Mouse (Mus musculus) C2C12 (cell line): ENCODE results near the gene Hist1h1d. TPM values are rescaled to one million over a fixed set of nuclear protein-coding genes. Genes with fewer than 3 reads are reported as not detected.
"Not testable (repeated sequence)": the region's sequence is repeated elsewhere in the genome, so short reads cannot be mapped to it uniquely, and the experiment has no call there.

Experiments used
- H3K27me3 ChIP-seq: one replicate; pipeline ENCODE4 v1.6.1; 2011; ENCODE audit not compliant: control insufficient read depth, insufficient read depth, insufficient read length
- H3K36me3 ChIP-seq: one replicate; pipeline ENCODE4 v1.6.1; 2011; ENCODE audit not compliant: control insufficient read depth, insufficient read depth
- H3K4me3 ChIP-seq: one replicate; pipeline ENCODE4 v1.5.1; 2011; ENCODE audit warnings: mild to moderate bottlenecking, control low read depth; ENCODE audit not compliant: poor library complexity, insufficient read depth, severe bottlenecking
- H3K79me2 ChIP-seq: one replicate; pipeline ENCODE4 v1.6.1; 2011; ENCODE audit not compliant: control insufficient read depth, insufficient read depth
- H3K79me3 ChIP-seq: one replicate; pipeline ENCODE4 v1.6.1; 2011; ENCODE audit warnings: low read depth, control low read depth
- H3ac ChIP-seq: one replicate; pipeline ENCODE3; 2011; ENCODE audit warnings: low read depth; ENCODE audit not compliant: control insufficient read depth, insufficient read length
- CEBPB ChIP-seq: IDR thresholded peaks from one replicate; pipeline ENCODE4 v1.6.1; 2011; ENCODE audit warnings: low read depth, mild to moderate bottlenecking, control low read depth, moderate library complexity
- CTCF ChIP-seq: IDR thresholded peaks from one replicate; pipeline ENCODE4 v1.5.1; 2011; ENCODE audit not compliant: control insufficient read depth, insufficient read depth, insufficient read length
- FOSL1 ChIP-seq: IDR thresholded peaks from one replicate; pipeline ENCODE4 v1.8.0; 2011; ENCODE audit warnings: mild to moderate bottlenecking, low read length; ENCODE audit not compliant: poor library complexity, insufficient read depth, severe bottlenecking
- MAX ChIP-seq: IDR thresholded peaks from one replicate; pipeline ENCODE4 v1.6.1; 2011; ENCODE audit warnings: mild to moderate bottlenecking, control low read depth
- MYOD1 ChIP-seq: IDR thresholded peaks from one replicate; pipeline ENCODE4 v1.6.1; 2011; ENCODE audit warnings: low read depth; ENCODE audit not compliant: control insufficient read depth, insufficient read length
- MYOG ChIP-seq: IDR thresholded peaks from one replicate; pipeline ENCODE4 v1.6.1; 2011; ENCODE audit not compliant: control insufficient read depth, insufficient read length; ENCODE audit errors: extremely low read depth
- USF1 ChIP-seq: IDR thresholded peaks from one replicate; pipeline ENCODE4 v1.6.1; 2011; ENCODE audit warnings: low read depth, mild to moderate bottlenecking, control low read depth, moderate library complexity
- polyA plus RNA-seq: library from polyadenylated mRNA; unstranded; fragments of >200 nt; fragmentation: generic; extraction: Trizol; gene quantifications from one replicate; pipeline ENCODE4 v1.2.1, GENCODE M21; 2012; ENCODE audit warnings: missing spikeins

Gene Hist1h1d
- polyA plus RNA-seq, 1 experiment: 0.25 TPM

DNA sequence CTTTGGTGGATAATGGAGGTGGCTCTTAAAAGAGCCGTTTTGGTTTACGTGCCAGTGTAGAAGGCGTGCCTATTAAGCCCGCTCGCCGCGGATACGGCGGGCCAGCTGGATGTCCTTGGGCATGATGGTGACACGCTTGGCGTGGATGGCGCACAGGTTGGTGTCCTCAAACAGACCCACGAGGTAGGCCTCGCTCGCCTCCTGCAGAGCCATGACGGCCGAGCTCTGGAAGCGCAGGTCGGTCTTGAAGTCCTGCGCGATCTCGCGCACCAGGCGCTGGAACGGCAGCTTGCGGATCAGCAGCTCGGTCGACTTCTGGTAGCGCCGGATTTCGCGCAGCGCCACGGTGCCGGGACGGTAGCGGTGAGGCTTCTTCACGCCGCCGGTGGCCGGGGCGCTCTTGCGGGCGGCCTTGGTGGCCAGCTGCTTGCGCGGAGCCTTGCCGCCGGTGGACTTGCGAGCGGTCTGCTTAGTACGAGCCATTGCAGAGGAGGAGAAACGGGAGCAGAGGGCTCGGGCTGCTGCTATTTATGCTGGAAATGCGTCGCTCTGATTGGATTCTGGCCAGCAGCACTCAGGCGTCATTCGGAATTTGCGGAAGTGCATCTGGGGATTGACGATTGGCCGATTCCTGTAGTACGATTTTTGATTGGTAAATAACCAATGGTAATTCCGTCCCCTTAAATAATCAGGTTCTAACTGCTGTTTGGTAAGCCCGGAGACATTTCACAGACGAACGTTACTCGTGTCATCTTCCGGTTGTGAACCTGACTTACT lies 9.0 kb downstream of the Hist1h1d start, which contains the start of gene Hist1h3e:
Gene Hist1h3e, minus strand, starts transcription at position 487 of the 777 bp plus-strand sequence.
- peak within 1 kb of the TSS; percentile 63 for H3ac ChIP-seq
- not testable (repeated sequence) for H3K27me3 ChIP-seq, H3K79me2 ChIP-seq, H3K4me3 ChIP-seq, H3K36me3 ChIP-seq, H3K79me3 ChIP-seq

DNA sequence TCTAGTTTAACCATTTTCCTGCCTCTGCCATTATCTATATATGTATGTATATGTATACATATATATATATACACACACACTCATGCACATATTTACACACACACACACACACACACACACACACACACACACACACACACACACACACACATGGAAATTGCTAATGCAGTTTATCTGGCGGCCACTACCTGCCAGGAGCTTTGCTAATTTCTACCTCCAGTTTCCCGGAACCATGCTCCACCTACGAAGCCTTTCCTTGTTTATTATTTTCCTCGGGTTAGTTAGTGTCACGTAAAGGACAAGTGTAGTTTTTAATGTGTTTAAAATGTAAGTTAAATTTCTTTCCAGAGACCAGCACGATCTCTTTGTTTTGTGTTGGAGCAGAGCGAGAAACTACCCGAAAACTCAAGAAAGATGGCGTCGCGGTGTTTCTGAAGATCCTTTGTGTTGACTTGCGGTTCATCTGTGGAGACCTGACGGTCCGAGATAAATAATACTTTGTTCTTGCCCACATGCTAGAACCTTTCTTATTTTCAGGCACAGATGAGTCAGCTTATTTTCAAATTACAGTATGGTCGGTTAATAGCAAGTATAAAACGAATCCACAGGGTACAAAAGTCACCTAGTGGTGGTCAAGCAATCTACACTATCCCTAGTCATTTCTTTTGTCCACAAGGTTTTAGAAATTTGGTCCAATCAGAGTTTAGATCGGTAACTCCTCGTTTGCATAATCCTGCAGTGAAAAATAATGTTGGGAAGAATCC lies 9.8 kb downstream of the Hist1h1d start:
- H3K36me3 ChIP-seq: no peaks in the 10 kb centered on the region
- H3K79me3 ChIP-seq: no peaks in the 10 kb centered on the region
- H3K27me3 ChIP-seq: no peaks in the 10 kb centered on the region
- H3K4me3 ChIP-seq: no peak overlapping the region
- H3ac ChIP-seq: peak overlapping the region; percentile 63
- TF ChIP-seq CEBPB (peak; percentile 3), MAX (no peak)
- H3K79me2 ChIP-seq: no peaks in the 10 kb centered on the region

DNA sequence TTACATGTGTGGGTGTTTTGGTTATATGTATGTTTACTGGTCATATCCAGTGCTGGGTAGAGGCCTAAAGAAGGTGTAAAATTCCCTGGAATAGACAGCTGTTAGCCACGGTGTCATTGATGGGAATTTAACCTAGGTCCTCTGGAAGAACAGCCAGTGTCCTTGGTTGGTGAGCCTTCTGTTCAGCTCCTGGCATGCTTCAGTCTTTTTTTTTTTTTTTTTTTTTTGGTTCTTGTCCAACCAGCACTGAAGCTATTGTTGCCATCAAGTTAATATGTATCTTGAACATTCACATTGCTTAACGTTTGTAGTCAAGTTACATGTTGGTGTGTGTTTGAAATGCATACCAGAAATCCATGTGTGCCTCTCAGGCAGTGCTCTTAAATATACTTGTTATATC lies 11.4 kb downstream of the Hist1h1d start:
- H3K79me3 ChIP-seq: no peaks in the 10 kb centered on the region
- no peaks in the 10 kb centered on the region for H3K79me2 ChIP-seq
- H3ac ChIP-seq: no peak overlapping the region
- H3K27me3 ChIP-seq: no peaks in the 10 kb centered on the region
- TF ChIP-seq CEBPB (no peak), MYOG (no peak), USF1 (no peak), MAX (no peak), MYOD1 (no peak), CTCF (no peak), FOSL1 (no peak)
- no peaks in the 10 kb centered on the region for H3K36me3 ChIP-seq
- H3K4me3 ChIP-seq: no peak overlapping the region

DNA sequence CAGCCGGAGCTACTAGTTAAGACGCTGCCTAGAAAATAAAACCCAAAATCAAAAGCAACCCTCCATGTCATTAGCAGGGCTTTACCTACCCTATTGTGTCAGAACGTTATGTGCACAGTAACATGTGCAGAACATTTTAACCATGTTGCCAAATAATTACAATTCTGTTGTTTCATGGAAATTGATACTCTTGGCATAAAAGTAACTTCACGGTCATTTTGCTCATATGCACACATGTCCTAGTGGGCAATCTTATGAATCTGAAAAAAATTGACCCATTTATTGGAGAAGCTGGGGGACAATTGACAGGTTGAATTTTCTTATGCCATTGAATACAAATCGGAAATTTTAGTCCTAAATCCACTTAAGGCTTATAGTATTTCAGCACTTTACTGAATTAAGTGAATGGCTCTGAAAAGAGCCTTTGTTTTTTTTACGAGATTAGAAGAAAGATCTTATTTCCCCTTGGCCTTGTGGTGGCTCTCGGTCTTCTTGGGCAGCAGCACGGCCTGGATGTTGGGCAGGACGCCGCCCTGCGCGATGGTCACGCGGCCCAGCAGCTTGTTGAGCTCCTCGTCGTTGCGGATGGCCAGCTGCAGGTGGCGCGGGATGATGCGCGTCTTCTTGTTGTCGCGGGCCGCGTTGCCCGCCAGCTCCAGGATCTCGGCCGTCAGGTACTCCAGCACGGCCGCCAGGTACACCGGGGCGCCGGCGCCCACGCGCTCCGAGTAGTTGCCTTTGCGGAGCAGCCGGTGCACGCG lies 17.4 kb downstream of the Hist1h1d start:
- H3K27me3 ChIP-seq, H3K79me3 ChIP-seq, H3K4me3 ChIP-seq, H3K79me2 ChIP-seq, H3K36me3 ChIP-seq: not testable (repeated sequence)
- peak overlapping the region; percentile 40 for H3ac ChIP-seq

DNA sequence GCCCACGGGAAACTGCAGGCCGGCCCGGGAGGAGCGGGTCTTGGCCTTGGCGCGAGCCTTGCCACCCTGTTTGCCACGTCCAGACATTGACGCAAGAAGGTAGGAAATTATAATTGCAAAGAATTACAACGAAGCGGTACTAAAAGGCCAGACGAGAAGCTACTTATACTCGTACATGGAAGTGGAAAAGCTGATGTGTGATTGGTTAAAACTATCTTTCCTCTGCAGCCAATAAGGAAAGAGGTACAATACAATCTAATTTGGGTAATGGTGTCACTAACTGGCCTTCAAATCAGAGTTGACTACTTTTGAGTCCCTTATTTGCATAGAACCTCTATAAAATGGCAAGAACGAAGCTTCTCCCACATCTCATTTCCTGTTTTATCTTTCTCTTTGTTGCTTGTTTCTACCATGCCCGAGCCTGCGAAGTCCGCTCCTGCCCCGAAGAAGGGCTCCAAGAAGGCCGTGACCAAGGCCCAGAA lies 18.0 kb downstream of the Hist1h1d start, which contains the start of the genes Hist1h2ae and Hist1h2bg:
Gene Hist1h2ae, minus strand, starts transcription at position 199 of the 482 bp plus-strand sequence.
Gene Hist1h2bg, plus strand, starts transcription at position 375 of the 482 bp plus-strand sequence.
- H3K27me3 ChIP-seq: no peaks in the 10 kb centered on the region
- H3K36me3 ChIP-seq: no peaks in the 10 kb centered on the region
- no peaks in the 10 kb centered on the region for H3K79me3 ChIP-seq
- TF ChIP-seq CTCF: no peak
- TF ChIP-seq MYOD1: no peak
- no peak for TF ChIP-seq MYOG
- TF ChIP-seq MAX: no peak
- peak; percentile 64 for TF ChIP-seq CEBPB
- no peak for TF ChIP-seq USF1
- no peak for TF ChIP-seq FOSL1
- no peaks in the 10 kb centered on the region for H3K79me2 ChIP-seq
- peak within 1 kb of the TSS; percentile 27 for H3K4me3 ChIP-seq
- H3ac ChIP-seq: peak within 1 kb of the TSS; percentile 40

DNA sequence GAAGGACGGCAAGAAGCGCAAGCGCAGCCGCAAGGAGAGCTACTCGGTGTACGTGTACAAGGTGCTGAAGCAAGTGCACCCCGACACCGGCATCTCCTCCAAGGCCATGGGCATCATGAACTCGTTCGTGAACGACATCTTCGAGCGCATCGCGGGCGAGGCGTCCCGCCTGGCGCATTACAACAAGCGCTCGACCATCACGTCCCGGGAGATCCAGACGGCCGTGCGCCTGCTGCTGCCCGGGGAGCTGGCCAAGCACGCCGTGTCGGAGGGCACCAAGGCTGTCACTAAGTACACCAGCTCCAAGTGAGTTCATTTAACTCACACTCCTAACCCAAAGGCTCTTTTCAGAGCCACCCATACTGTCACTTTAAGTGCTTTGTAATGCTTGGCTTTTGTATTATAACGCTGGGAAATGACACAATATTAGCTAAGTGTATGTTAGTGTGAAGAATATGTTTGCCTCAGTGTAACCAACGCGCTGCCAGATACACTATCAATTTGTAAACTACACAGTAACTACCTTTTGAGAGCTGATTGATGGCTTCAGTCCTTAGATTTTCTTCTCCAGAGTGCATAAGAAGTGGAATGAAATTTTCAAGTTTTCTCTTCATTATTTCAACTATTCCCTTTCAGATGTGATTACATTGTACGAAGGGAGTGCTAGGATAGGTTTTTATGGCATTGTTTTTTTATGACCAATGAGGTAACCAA lies 18.6 kb downstream of the Hist1h1d start:
- H3K27me3 ChIP-seq, H3K79me3 ChIP-seq, H3K36me3 ChIP-seq, H3K79me2 ChIP-seq: not testable (repeated sequence)
- H3K4me3 ChIP-seq: peak overlapping the region; percentile 27
- peak overlapping the region; percentile 4 for H3ac ChIP-seq
